Mouse (Mus musculus): ENCODE data around the gene Gm525. TPM values are rescaled to one million over a fixed set of nuclear protein-coding genes. Genes with fewer than 3 reads are reported as not detected.

Gm525 gene
- total and polyA plus RNA-seq, 3 experiments, result not detected

- TF ChIP-seq KAT2A (conservative IDR thresholded peaks at IDR 0.05; ENCODE audit: low read depth, low read length) (no peak), NELFE (IDR thresholded peaks at IDR 0.05; ENCODE audit: low read depth, low read length) (peak; percentile 73), ELF1 (IDR thresholded peaks at IDR 0.05; ENCODE audit: low read depth, low read length) (no peak), TCF12 (IDR thresholded peaks at IDR 0.05; ENCODE audit: low read depth, low read length) (peak; percentile 36; the same call in 1 of the 2 replicates), JUND (IDR thresholded peaks at IDR 0.05; ENCODE audit: low read depth, low read length) (no peak)
These were observed 13.1 kb upstream of the Gm525 start (continued) for GRCm38 (mm10) chr11:89060423-89061089.

GRCm38 (mm10) chr11:89061362-89061761 is 12.3 kb upstream of the Gm525 start:
- Histone ChIP-seq H3K27me3 (ENCODE audit: control insufficient read depth in 1 of 2, insufficient read depth in 2 of 2, low read length in 2 of 2) (no peaks in the 10 kb centered on the region), H3K79me2 (ENCODE audit: control insufficient read depth, insufficient read depth, low read length, poor library complexity) (peaks cover 22% of the 10 kb centered on the region), H3K36me3 (ENCODE audit: control insufficient read depth in 1 of 2, insufficient read depth in 2 of 2, low read length in 2 of 2) (peaks cover 0 to 24% of the 10 kb centered on the region in 2 experiments; a peak in 2 of 4 replicates), H3K4me1 (ENCODE audit: control insufficient read depth in 1 of 2, insufficient read depth in 2 of 2, low read length in 2 of 2) (peaks cover 5 to 8% of the 10 kb centered on the region in 2 experiments), H3K9me3 (replicated peaks; ENCODE audit: insufficient read depth, low read length) (no peaks in the 10 kb centered on the region), H3K4me3 (ENCODE audit: control insufficient read depth in 1 of 2, insufficient read depth in 1 of 2, low read depth in 2 of 2, low read length in 2 of 2) (no peak overlapping the region), H3K27ac (ENCODE audit: control insufficient read depth, low read depth, low read length) (no peak overlapping the region), H3K9ac (ENCODE audit: control insufficient read depth, low read depth, low read length, poor library complexity, severe bottlenecking) (no peak overlapping the region)
- DNase-seq (ENCODE audit: low read depth, low spot score), result no peak
- TF ChIP-seq TAL1 (IDR thresholded peaks at IDR 0.05; ENCODE audit: low read length) (no peak), EP300 (IDR thresholded peaks at IDR 0.05; ENCODE audit: low read depth in 1 of 2, low read length in 2 of 2) (no peak), TCF12 (IDR thresholded peaks at IDR 0.05; ENCODE audit: low read depth, low read length) (no peak), RAD21 (IDR thresholded peaks at IDR 0.05; ENCODE audit: low read depth, low read length) (no peak), GABPA (IDR thresholded peaks at IDR 0.05; ENCODE audit: low read depth, low read length) (no peak), NRF1 (IDR thresholded peaks at IDR 0.05; ENCODE audit: insufficient read depth, low read depth, low read length, poor library complexity, severe bottlenecking) (no peak), TBP (IDR thresholded peaks at IDR 0.05; ENCODE audit: low read depth, low read length) (no peak), MAZ (IDR thresholded peaks at IDR 0.05; ENCODE audit: low read depth, low read length) (no peak), ZC3H11A (IDR thresholded peaks at IDR 0.05; ENCODE audit: low read depth, low read length) (no peak)

GRCm38 (mm10) chr11:89064312-89064711 is 9.3 kb upstream of the Gm525 start:
- Histone ChIP-seq H3K27me3 (ENCODE audit: control insufficient read depth in 1 of 2, insufficient read depth in 2 of 2, low read length in 2 of 2) (no peaks in the 10 kb centered on the region), H3K27ac (ENCODE audit: control insufficient read depth, low read depth, low read length) (no peak overlapping the region), H3K36me3 (ENCODE audit: control insufficient read depth in 1 of 2, insufficient read depth in 2 of 2, low read length in 2 of 2) (peaks cover 0 to 11% of the 10 kb centered on the region in 2 experiments; a peak in 2 of 4 replicates), H3K79me2 (ENCODE audit: control insufficient read depth, insufficient read depth, low read length, poor library complexity) (peaks cover 12% of the 10 kb centered on the region), H3K9ac (ENCODE audit: control insufficient read depth, low read depth, low read length, poor library complexity, severe bottlenecking) (no peak overlapping the region), H3K4me3 (ENCODE audit: control insufficient read depth in 1 of 2, insufficient read depth in 1 of 2, low read depth in 2 of 2, low read length in 2 of 2) (no peak overlapping the region), H3K9me3 (replicated peaks; ENCODE audit: insufficient read depth, low read length) (no peaks in the 10 kb centered on the region), H3K4me1 (ENCODE audit: control insufficient read depth in 1 of 2, insufficient read depth in 2 of 2, low read length in 2 of 2) (peaks cover 1 to 2% of the 10 kb centered on the region in 2 experiments; a peak in 2 of 4 replicates)
- TF ChIP-seq EP300 (IDR thresholded peaks at IDR 0.05; ENCODE audit: low read depth in 1 of 2, low read length in 2 of 2) (0 out of 4 replicates have a peak, but pooled peaks of 1 of the 2 experiments have one; percentile 17), ZMIZ1 (IDR thresholded peaks at IDR 0.05; ENCODE audit: low read depth, low read length) (0 out of 2 replicates have a peak, but pooled peaks have one; percentile 30), HCFC1 (IDR thresholded peaks at IDR 0.05; ENCODE audit: low read depth, low read length) (no peak), KAT2A (conservative IDR thresholded peaks at IDR 0.05; ENCODE audit: low read depth, low read length) (no peak), ETS1 (IDR thresholded peaks at IDR 0.05; ENCODE audit: low read depth, low read length) (0 out of 2 replicates have a peak, but pooled peaks have one; percentile 10), ZKSCAN1 (IDR thresholded peaks at IDR 0.05; ENCODE audit: low read depth, low read length) (0 out of 2 replicates have a peak, but pooled peaks have one; percentile 26)
- DNase-seq (ENCODE audit: low read depth, low spot score), result peak; percentile 49

Data from MEL (cell line).